Mouse (Mus musculus) fibroblast of lung, adult 2 months (primary cell): ENCODE results near the gene 4833420G17Rik.
"Not testable (repeated sequence)": the region's sequence is repeated elsewhere in the genome, so short reads cannot be mapped to it uniquely, and the experiment has no call there.

Experiments
- DNase-seq: peaks from one replicate; pipeline ENCODE4 v3.0.0-alpha.2; 2011; ENCODE audit warnings: low read depth

4833420G17Rik gene

DNA sequence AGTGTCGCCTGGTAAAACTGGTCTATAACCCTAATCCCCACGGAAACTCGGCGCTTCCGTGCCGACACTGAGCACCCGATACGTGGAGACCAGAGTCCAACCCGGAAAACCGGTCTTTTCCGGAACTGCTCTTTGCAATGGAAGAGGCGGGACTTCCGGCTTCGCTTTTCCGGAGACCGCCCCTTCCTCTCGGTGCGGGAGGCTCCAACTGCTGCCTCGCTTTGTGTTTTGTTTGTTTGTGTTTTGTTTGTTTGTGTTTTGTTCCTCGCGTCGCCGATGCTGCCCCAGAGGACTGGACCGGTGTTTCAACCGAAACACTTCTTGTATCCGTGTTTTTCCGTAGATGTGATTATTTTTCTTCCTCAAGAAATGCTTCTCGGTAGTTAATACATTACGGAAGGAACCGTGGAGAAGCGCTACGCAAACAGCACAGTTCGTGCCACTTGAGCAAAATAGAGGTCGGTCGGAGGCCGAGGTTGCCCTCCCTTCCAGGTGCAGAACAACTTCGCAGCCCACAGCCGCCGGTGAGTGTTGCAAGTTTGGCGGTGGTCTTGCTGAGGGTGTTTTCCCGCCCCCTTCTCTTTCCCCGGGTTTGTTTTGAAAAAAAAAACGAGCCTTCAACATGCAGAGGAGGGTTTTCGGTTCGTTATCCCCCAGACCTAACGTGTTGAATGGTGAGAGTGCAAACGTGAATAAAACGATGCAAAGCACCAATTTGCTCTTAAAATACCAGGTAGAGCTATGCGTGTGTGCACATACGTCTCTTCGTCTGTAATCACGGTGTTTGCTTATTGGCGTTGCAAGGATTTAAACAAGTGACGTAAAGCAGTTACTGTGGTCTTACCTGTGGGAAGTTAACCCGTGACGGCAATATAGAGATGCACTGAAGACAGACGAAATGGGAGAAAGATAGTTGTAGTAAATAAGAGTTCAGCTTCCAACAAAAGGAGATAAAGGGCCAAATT, at the start of gene 4833420G17Rik:
Gene 4833420G17Rik (plus strand): TSS at position 173 of the 965 bp plus-strand sequence.
- DNase-seq, result peak; percentile 67

- no peak for DNase-seq
Measured at GRCm38 (mm10) chr13:119413026-119413425, 49.5 kb upstream of the 4833420G17Rik start.

DNA sequence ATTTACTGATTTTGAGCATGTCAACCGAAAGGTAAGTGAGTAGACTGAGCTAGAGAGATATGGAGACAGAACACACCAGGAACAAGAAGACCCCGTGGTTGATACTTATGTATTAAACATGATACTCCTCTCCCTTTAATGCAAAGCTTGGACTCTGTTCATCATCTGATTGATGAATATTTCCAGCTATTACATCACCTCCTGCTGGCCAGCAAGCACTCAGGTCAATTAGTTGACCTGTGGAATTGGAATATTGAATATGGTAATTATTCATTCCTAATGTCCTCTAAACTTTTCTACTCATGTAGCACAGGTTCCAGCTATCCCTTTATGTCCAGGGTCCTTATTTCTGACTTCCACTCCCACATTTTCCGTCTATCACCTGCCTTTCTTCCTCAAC, 44.1 kb upstream of the 4833420G17Rik start:
- DNase-seq, result no peak

DNA sequence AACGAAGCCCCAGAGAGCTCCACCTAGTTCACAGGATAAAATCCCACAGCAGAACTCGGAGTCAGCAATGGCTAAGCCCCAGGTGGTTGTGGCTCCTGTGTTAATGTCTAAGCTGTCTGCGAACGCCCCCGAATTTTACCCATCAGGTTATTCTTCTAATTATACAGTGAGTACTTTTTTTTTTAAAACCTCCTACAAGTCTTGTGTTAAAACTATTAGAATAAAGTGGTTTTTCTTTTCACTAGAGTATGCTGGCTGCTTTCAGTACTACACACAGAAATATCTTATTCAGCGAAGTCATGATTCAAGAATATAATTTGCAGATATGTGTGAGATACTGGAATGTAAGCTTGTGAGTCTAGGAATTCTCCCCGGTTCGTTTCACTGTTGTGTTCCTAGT, 32.4 kb upstream of the 4833420G17Rik start:
- DNase-seq, result no peak

DNA sequence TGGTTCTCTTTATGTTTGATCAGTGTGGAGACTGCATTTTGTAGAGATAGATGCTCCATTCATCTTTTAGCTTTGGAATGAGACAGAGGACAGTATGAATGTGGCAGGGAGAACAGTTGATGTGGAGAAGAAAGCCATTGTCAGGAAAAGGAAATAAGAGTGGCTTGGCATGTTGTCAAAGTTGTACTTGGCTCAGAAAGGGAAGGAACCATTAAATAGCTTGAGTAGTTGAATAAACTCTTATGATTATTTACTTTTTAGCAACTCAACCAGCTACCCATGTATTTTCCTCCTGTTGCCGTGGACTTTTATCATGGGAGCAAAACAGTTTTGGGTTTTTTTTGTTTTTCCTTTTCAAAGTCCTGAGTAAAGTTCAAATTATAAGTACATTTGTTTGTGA, 30.5 kb upstream of the 4833420G17Rik start:
- DNase-seq, result no peak

- no peak for DNase-seq
Measured at GRCm38 (mm10) chr13:119434359-119434758, 28.2 kb upstream of the 4833420G17Rik start.

GRCm38 (mm10) chr13:119442244-119442643, 20.3 kb upstream of the 4833420G17Rik start:
- DNase-seq, result no peak

GRCm38 (mm10) chr13:119453563-119453962, 9.0 kb upstream of the 4833420G17Rik start:
- no peak for DNase-seq

GRCm38 (mm10) chr13:119455082-119455481, 7.5 kb upstream of the 4833420G17Rik start:
- DNase-seq, result no peak

DNA sequence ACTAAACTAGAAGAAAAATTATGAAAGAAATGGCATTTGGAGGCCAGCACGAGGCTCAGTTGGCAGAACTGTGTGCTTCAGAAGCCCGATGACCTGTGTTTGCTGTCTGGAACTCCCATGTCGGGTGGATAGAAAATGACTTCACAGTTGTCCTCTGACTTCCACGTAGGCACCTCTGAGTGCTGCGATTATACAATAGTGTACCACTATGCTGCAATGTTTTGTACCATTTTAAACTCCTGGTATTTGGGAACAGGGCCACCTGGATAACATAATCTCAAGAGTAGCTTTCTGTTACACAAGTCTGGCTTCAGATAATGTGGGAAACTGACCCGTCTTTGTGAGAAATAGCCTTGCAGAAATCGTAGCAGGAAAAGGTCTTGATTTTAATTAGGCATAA, 6.2 kb upstream of the 4833420G17Rik start:
- no peak for DNase-seq

- DNase-seq, result no peak
Measured at GRCm38 (mm10) chr13:119461900-119462595, 520 bp upstream of the 4833420G17Rik start.

GRCm38 (mm10) chr13:119476631-119477030, 14.1 kb downstream of the 4833420G17Rik start:
- DNase-seq, result no peak

GRCm38 (mm10) chr13:119477789-119478188, 15.2 kb downstream of the 4833420G17Rik start:
- no peak for DNase-seq

DNA sequence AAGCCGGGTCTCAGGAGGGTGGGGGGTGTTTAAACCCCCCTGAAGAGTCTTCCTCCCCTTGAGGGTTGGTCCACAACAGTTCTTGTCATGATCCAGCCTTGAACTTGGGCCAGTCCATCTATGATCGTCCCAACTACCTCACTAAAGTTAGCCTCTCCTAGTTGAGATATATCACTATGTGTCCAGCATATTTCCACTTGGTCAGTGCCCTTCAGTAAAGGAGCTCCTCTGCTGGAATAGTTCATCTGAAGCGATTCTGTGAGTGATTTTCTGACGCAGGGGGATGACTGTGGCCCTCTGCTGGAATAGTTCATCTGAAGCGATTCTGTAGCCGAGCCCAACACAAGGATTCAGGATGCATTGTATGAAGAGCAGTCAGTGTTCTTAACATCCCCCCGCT, 24.8 kb downstream of the 4833420G17Rik start:
- no peak for DNase-seq

DNA sequence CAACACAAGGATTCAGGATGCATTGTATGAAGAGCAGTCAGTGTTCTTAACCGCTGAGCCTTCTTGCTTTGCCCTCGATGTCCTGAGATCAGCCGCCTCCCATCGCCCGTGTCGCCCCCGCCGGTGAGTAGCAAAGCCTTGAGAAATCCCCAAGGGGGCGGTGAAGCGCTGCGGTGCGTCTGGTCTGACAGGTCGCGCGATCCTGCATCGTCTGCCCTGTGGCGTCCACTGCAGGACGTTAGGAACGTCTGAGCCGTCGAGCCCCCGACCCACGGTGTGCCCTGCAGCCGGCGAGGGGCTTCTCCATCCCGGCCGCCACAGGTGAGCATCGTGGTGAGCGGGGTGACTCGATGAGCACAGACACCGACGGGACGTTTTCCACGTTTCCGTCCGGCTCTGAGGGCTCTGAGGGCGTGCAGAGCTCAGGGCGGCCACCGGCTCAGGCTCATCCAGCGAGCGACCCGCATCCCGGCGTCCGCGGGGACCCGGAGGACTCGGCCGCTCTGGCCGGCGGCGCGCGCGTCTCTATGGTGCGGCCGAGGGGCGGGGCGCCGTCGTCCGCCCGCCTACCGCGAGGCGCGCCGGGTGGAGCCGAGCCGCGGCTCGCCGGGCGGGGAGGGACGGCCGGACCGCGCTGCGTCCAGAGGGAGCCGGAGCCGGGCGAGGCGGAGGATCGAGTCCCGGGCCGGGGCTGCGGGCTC, 25.5 kb downstream of the 4833420G17Rik start, which contains the start of the genes Tmem267 and 3110070M22Rik:
Gene Tmem267 (plus strand): TSS at position 160 of the 701 bp plus-strand sequence.
Gene 3110070M22Rik (minus strand): TSS at position 504 of the 701 bp plus-strand sequence.
- peak; percentile 26 for DNase-seq

- DNase-seq, result not testable (repeated sequence)
Measured at GRCm38 (mm10) chr13:119492083-119492482, 29.5 kb downstream of the 4833420G17Rik start.

DNA sequence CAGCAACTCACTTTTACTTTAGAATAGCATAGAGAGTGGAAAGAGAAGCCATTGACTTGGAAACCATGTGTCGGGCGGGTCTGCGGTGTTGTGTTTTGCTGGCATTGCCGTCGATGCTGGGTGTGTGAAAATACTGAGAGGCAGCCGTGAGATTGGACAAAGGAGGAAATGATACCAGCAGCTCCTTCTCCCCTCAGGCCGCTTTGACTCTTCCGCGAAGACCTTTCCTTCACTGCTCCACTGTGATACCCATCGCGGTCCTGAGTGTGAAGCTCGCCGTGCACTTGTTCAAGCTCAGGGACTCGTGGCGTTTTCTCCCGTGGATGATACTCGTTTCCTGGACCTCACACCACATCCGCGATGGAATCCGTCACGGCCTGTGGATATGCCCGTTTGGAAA, 32.4 kb downstream of the 4833420G17Rik start:
- not testable (repeated sequence) for DNase-seq
